Mouse (Mus musculus): ENCODE measurements at regions not wholly inside any gene's neighbourhood (a gene's known extent, or its start where the extent isn't known, plus 50 kb on each side); places are given as distances from the start of the nearest gene placed in this dataset.
"Not testable (repeated sequence)": the region's sequence is repeated elsewhere in the genome, so short reads cannot be mapped to it uniquely, and the experiment has no call there.

DNA sequence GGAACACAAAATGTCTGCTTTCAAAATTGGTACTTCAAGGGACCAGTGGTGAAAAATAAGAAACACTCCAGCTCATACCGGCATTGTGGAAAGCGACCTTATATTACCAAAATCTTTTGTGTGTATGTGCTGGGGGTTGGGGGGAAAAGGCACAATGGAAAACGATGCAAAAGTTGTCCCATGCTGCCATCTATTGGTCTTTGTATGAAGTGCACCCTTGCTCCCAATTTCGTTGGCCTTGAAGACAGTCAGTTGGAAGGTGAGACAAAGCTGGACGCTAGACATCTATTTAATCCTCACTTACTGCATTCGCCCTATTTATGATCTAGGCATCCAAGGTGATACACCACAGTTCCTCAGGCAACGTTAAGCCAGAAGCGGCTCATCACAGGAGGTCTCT, 186.6 kb downstream of the BC048507 start:
- peak; percentile 3 for DNase-seq

DNA sequence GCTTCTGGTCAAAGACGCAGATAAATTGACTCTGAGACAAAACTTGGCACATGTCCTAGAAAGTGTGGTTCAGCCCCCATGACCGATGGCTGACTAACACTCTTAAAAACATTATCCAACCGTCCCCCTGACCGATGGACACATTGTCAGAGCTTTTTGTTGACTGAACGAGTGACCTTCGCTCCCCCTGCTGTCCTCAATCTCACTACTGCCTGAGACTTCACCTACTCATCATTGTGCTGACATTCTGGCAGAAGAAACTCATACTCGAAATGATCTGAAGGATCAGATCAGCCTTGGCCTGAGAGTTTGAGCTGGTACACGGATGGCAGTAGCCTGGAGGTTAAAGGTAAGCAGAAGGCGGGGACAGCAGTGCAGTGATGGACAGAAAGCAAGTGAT, 230.2 kb downstream of the BC048507 start:
- DNase-seq, result not testable (repeated sequence)

DNA sequence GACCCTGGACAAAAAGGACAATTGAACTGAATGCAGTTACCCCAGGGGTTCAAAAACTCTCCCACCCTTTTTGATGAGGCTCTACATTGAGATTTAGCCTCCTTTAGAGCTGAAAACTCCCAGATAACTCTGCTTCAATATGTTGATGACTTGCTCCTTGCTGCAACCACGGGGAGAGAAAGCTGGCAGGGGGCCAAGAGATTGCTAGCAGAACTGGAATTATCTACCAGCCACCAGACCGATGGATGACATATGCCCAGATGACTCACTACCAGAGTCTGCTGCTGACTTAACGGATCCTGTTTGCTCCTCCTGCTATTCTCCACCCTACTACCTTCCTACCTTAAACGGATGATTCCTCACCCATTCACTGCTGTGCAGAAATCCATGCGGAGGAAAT, 253.7 kb downstream of the BC048507 start:
- DNase-seq, result peak; percentile 66

Data from right cerebral cortex, adult 18-20 months (tissue).